Mouse (Mus musculus): ENCODE data around the gene Bag5.

Gene Bag5

DNA sequence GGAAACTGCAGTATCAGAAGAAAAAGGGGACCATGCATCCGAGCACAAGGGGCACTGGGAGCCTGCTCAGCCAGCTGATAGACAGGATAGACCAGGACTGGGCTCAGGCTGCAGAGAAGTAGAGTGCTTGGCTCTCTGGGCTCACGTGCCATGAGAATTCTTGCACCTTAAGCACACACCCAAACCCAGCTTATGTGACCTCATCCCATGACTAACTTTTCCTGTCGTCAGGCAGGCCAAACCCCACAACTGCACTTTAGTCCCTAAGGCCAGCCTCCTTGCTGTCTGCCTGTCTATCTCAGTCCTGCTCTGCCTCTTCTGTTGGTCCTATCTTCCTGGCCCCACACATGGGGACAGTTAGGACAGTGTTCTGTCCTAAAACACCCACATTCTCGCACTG lies 15.3 kb downstream of the Bag5 start:
- DNase-seq (ENCODE audit: low spot score), result no peak

DNA sequence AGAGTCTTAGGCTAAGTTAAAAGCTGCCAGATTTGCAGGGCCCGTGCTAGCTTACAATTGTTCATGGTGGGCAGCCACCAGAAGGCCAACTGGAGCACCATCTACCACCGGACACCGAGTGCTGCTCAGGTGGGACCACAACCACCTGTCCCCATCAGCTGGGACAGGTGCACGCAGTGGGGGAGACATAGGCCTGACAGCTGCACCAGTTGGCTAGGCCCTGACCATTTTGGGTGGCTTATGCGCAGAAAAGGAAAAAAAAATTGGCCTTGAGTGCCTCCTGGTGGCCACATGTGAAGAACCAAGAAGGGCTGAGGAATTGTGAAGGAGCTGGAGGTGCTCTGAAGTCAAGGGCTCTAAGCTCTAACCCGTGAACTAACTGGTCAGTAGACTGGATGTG lies 16.8 kb downstream of the Bag5 start:
- peak; percentile 57 for DNase-seq (ENCODE audit: low spot score)

DNA sequence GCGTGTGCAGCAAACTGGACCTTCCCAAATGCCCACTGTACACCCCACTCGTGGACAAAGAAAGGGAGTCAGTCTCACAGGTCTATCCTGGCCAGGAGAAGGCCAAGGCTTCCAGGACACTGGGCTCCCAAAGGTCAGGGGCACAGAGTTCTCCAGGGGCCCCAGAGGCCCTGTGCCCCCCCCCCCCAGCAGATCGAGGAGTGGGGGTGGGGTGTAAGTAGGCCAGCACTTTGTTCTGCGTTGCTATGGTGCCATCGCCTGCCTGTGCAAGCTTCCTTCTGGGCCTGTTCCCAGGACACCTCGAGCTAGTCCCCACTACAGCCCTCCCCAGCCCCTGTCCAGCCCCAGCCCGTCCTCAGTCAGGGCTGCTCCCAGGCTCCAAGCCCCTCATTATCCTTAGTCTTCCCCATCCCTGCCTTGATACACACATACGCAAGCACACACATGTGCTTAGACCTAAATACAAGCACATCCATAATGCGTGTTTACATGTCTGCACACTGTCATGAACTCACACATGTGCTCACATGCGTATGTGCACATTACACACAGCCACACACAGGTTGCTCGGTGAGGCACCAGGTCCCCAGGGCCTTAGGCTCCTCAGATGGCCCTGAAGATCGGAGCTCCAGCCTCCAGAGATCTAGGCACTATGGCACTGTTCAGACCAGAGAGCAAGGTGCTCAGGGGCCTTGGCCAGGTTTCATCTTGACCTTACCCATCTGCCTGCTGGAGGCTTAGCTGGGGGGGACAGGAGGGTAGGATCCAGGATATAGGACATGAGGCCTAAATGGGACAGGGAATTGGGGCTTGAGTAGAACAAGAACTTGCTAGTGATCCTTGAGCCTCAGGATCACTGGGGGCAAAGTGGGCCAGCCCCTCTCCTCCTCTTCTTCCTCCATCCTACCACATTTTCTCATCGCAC lies 17.9 kb downstream of the Bag5 start:
- DNase-seq (ENCODE audit: low spot score), result no peak

DNA sequence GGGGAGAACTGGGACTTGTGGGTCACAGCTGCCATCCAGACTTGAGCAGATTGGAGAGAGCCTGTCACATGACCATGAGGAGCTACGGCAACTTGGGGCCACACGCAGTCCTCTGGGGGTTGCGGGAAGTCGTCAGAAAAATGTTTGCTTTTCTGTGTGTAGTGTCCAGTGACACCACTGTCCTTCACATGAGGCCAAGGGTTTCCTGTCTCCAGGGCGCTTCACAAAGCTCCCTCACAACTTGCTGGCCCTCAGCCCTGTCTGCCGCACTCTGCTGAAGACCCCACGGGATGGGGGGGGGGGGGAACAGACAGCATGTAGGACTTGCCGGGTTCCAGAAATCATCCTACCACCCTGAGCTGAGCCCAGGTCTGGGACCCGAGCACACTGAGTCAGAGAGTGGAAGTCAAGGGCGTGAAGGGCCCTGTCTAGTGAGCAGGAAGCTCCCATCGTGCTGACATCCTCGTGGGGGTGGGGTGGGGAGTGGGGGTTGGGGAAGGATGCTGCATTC lies 18.7 kb downstream of the Bag5 start:
- no peak for DNase-seq (ENCODE audit: low spot score)

DNA sequence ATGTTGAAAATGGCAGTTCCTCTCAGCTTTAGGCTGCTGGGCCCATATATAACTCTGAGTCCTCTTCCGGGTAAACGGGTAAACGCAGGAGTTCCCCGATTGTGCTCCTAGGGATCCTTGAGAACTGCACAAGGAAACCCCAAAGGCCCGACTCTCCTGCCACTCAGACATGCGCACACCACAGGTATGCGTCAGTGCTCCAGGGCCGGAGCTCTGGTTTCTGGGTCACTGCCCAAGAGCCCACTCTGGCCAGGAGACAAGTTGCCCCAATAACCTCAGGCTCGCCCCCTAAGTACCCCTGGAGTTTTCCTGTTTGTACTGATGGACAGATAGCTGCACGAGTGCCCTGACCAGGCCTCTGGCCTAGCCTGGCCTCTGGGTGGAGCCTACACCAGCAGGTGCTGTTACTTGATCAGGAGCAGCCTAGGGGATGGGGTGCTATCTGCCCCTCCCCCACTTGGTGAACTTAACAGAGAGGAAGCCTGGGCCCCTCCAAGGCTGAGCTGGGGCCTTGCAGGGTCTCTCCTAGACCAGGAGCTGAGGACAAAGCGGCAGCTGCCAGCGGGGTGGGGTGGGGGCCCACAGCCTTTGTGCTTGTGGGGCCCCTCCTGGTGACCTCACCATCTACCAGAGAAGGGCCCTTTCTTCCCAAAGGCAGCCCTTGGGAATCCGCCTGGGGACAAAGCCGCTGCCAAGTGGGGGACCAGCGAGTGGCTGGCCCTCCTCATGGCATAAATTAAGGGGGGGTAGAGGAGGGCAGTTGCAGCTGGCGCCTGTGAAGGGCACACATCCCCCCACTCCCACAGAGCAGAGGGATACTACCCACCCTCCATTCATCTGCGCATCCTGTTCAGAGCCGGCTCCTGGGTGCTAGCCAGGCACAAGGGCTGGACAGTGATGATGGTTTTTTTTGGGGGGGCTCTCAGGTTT lies 19.5 kb downstream of the Bag5 start:
- no peak for DNase-seq (ENCODE audit: low spot score)

DNA sequence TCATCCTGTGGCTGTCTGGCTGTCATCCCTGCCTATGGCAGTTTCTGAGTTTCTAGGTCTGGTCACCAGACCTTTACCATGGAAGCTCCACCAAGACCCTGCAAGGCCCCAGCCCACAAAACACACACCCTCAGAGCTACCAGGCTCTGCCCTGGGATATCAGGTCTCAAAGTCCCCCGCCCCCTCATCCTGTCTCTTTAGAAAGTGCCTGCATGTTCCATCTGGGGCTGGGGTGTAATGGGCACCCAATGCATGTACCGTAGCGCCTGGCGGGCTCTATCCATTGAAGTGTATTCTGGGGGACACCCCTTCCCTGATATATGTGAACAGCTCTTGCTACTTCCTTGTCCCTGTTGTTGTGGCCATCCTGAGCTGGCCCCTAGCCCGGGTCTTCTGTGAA lies 20.2 kb downstream of the Bag5 start:
- DNase-seq (ENCODE audit: low spot score), result no peak

DNA sequence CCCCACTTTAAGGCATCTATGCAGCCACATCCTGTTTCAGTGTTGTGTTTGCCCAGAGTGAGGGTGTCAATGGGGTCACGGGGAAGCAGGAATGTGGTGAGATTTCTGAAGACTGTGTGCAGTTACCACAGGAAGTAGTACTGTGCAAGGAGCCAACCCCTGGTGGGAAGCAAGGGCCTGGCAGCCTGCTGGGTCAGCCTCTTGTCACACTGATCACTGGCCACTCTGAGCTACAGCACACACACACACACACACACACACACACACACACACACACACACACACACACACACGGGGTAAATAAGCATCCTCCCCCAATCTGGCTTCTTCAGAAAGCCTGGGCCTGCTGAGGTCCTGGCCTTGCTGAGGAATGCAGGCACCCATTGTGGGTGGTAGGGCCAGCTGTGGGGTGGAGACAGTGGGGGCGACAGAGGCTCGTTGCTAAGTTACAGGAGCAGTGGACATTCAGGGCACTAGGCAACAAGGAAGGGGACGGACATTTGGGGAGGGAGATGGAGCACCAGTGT lies 21.6 kb downstream of the Bag5 start:
- DNase-seq (ENCODE audit: low spot score), result no peak

DNA sequence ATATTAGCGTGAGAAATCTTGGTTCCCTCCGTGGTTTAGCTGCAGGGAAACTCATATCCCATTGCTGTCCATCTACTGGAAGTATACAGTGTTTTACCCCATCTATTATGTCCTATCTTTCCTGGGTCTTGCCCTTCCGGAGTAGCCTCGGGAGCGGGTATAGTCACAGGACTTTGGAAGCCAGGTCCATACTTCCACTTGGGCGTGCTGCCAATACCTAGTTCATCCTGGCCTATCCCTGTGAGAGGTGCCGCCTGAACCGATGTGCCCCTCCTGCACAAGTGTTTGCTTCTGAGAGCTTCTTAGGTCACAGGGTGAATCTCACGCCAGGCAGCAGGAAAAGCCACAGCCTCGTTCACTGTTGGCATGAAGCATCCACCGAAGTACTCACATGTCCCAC lies 23.6 kb downstream of the Bag5 start:
- no peak for DNase-seq (ENCODE audit: low spot score)

DNA sequence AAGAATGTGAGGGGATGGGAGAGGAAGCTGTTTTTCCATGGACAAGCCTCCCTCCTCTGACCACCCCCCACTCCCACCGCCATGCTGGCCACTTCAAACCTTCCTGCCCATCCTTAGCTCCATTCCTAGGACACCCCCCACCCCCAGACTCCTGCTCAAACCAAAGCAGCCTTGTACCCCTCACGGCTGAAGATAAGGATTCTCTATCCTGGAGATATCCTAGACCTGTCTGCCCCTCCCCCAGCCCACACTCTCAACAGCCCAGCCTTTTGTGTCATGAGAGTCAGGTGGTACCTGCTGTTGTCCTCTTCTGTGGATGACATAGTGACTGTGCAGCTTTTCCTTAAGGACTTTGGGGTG lies 25.0 kb downstream of the Bag5 start:
- no peak for DNase-seq (ENCODE audit: low spot score)

DNA sequence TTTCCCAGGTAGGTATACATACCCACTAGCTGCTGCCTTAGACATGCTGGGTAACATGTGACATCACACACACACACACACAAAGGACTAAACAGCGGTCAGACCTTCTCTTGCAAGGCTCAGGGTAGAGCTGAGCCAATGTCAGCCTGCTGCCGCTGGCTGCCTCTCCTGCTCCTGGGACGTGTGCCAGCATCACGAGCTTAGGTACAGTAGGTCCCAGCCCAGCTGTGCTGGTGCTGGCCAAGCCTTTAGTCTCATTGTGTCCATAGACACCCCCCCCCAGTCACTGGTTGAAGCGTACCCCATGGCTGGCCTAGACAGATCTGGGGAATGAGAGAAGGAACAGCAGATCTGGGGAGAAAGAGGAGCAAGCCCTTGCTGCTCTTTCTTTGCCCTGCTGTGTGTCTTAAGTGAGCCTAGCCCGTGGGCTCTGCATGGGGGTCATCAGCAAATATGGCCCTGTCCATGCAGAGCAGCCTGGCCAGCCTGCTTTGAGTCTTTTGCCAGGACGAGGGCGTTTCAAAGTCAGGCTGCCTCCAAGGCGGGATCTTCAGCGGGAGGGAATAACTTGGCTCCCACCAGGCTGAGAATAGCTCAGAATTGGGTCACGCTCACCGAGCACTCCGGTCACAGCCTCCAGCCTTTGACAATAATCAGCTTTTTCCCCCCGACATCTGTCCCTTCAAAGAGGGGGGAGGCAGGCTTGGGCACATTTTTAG lies 25.5 kb downstream of the Bag5 start:
- no peak for DNase-seq (ENCODE audit: low spot score)

DNA sequence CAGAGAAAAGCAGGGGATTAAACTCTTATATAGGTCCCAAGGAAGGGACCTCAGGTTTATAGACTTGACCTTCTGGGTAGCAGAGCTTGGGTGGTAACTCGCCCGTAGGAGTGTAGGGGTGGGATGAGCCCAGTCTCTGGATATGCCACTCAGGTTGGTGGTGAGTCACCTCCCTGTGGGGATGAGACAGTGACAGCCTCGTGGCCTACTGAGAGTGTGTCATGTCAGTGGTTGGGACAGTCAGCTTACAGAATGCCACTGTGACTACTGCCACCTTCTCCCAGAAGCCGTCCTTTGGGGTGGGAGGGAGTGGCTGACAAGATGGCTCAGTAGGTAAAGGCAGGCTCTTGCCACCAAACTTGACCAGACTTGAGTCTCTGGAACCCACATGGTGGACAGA lies 26.7 kb downstream of the Bag5 start:
- DNase-seq (ENCODE audit: low spot score), result no peak

DNA sequence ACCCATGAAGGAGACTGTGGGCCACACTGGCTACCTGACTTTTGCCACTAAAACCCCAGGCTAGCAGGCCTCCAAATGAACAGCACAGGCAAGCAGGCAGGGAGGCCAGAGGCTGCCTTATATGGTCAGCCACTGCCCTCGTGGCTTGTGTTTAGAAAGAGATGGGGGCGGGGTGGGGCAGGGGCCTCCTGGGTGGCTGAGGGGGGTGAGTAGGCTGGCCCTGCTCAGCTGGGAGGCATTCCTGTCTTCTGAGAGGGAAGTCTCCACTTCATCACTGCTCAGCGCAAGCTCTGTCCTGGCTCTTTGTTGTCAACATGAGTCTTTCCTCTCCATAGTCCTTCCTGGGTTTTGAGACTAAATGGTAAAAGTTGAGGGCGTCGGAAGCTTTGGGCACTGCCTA lies 30.3 kb downstream of the Bag5 start:
- no peak for DNase-seq (ENCODE audit: low spot score)

DNA sequence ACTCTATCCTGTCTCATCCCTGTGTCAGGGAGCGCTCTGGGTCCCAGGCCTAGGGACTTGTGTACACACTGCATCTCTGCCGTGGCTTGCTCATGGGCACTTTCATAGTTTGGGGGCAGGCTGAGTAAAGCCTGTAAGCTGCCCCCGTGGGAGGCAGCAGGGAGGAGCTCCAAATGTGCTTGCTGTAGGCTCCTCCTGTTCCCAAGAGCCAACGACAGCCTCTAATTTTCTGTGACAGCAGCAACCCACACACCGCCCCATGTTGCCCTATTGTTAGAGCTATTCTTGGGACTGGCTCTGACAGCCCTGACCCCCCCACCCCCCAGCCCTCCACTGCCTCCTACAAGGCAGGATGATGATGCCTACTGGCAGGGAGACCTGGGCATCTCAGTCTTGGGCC lies 31.1 kb downstream of the Bag5 start:
- no peak for DNase-seq (ENCODE audit: low spot score)

DNA sequence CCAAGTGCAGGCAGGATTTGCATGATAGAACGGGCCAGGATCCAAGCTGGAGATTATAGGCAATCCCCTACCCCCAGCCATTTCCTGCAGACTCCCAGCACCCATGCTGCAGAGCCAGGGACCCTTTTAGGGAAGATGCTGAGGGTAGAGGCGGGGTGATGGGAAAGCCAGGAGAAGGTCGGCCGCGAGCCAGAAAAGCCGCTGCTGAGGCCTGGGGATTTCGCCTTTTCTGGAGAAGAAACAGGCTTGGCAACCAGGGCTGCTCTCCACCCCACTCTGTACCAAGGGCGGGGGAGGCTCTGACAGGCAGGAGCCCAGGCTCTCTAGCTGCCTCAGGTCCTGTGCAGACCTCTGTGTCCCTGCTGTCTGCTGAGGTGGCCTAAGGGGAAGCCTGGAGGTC lies 31.8 kb downstream of the Bag5 start:
- DNase-seq (ENCODE audit: low spot score), result no peak

DNA sequence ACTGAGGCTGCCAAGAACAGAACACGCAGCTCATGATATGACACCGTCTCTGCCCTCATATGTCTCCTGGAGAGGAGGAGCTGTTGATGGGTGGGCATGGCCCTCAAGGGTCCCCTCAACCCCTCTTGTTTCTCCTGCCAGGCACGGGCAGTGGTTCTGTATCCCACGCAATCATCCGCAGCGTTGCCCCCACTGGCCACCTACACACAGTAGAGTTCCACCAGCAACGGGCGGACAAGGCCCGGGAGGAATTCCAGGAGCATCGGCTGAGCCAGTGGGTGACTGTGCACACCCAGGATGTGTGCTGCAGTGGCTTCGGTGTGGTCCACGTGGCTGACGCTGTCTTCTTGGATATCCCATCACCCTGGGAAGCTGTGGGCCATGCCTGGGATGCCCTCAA lies 32.4 kb downstream of the Bag5 start:
- no peak for DNase-seq (ENCODE audit: low spot score)

DNA sequence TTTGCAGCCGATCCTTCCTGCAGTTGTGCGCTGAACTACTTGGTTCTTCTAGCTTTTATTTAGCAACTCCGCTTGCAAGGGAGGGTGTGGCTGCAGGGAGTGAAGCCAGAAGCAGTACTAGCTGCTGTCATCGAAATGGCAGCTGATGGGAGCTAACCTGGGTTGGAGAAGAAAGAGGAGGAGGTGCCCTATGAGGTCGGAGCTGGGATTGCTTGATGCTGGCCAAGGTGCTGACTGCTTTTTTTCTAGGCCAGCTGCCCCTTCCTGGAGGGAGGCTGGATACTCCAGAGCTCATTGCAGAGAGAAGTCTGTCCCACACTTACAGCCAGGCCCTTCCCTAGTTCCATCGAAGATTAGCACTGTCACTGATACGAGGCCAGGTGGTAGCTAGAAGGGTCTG lies 34.1 kb downstream of the Bag5 start:
- DNase-seq (ENCODE audit: low spot score), result no peak

DNA sequence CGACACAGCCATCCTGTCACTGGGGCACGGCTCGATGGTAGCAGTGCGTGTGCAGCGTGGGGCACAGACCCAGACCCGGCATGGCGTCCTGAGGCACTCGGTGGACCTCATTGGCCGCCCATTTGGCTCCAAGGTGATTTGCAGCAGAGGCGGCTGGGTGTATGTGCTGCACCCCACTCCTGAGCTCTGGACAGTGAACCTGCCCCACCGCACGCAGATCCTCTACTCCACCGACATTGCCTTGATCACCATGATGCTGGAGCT lies 34.5 kb downstream of the Bag5 start:
- no peak for DNase-seq (ENCODE audit: low spot score)

DNA sequence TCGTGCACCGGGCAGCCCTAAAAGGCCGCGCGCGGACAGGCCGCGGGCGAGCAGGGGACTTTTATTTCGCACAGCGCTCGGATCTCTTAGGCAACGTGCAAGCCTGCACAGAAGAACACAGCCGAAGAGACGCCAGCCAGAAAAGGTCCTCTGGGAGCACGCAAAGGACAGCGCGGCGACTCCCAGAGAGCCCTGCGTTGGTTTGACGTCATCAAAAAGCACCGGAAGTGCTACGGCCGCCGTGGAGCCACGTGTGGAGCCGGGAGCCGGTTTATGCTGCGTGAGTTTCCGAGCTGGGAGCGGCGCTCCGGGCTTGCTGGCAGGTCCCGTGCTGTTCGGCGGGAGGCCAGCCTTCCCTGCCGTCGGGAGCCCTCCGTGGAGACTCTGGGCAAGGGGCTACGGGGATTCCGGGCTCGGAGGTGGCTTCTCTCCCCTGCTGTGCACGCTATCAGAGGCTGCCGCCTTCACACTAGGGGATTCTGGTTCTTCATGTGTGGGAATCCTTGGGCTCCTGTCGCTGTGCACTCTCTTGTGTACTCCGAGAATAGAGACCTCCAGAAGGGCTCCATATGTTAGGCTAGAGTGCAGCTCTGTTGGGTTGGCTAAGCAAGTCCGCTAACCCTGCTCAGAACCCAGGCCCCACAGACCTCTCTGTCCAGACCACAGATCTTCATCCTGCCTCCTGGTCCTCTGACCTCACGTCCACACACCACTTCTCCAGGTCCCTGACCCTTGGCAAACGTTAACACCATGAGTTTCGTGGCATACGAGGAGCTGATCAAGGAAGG lies 35.0 kb downstream of the Bag5 start, which contains the start of gene Trmt61a:
TSS of gene Trmt61a (plus strand) at position 224 of the 788 bp plus-strand sequence.
- DNase-seq (ENCODE audit: low spot score), result peak; percentile 87

DNA sequence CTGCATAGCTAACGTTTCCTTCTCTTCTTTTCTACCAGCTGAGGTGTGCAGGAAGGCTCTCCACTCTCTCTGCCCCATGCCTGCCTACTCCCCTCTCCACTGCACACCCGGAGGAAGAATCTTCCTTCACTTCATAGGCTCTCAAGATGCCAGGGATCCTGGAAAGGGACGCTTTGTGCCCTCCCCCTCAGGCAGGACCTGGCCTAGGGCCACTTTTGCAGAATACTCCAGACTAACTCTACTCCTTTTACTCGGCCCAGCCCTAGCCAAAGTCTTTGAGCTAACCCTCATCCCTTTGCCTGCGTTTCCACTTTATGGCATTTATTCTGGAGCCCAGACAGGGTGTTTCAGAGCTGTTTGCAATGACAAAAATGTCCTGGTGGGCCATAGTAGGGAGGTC lies 35.6 kb downstream of the Bag5 start:
- no peak for DNase-seq (ENCODE audit: low spot score)

DNA sequence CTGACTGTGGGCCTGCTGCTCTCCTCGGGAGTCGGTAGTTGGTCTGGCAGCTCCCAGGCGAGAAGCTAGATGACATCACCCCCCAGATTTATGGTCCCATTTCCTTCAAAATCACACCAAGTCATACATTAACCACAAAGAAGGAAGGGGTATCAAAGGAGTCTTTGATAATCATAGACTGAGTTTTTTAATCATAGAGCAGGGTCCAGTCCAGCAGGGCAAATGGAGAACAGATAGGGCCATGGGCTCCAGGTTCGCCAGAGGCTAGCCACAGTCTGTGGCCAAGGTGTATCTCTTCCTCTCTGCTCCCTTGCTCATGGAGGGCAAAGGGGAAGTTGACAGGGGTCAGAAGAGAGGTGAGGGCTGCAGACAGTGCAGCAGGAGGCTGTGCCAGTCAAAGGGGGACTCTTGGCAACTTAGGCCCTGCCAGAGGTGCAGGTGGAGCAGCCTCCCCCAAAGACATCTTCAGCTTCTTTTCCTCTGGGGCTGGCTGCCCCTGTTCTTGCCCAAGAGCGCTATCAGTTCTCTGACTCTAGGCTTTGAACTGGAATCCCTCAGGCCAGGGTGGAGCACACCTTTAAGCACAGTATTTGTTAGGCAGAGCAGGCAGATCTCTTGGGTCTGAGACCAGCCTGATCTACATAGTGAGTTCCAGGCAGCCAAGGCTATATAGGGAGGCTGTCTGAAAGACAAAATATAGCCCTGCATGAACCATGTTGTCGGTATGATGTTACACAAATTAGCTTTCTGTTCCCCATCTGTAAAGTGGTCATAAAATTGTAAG lies 37.1 kb downstream of the Bag5 start:
- DNase-seq (ENCODE audit: low spot score), result no peak

Data from urinary bladder, postnatal 25 days (tissue).